Mouse (Mus musculus): Measurements from ENCODE around the gene Magee1. TPM values are rescaled to one million over a fixed set of nuclear protein-coding genes. Genes with fewer than 3 reads are reported as not detected.

The Magee1 gene
- polyA plus RNA-seq, 1 experiment = 3.1 TPM

GRCm38 (mm10) chrX:105167217-105167616, 47.0 kb downstream of the Magee1 start:
- no peaks in the 10 kb centered on the region for H3K36me3 ChIP-seq (ENCODE audit: control insufficient read depth, insufficient read depth)
- H3K79me2 ChIP-seq (ENCODE audit: control insufficient read depth, insufficient read depth) = no peaks in the 10 kb centered on the region
- H3ac ChIP-seq (ENCODE audit: control insufficient read depth, insufficient read length) = no peak overlapping the region
- no peaks in the 10 kb centered on the region for H3K27me3 ChIP-seq (ENCODE audit: control insufficient read depth, insufficient read depth, insufficient read length)
- no peak overlapping the region for H3K4me2 ChIP-seq (ENCODE audit: low read depth)
- H3K4me3 ChIP-seq = no peak overlapping the region
- no peak for TF ChIP-seq REST (IDR thresholded peaks at IDR 0.05; ENCODE audit: insufficient read depth, insufficient read length)
- no peak for TF ChIP-seq SRF (IDR thresholded peaks at IDR 0.05; ENCODE audit: control insufficient read depth, insufficient read length, low read depth)
- TF ChIP-seq USF1 (IDR thresholded peaks at IDR 0.05; ENCODE audit: low read depth) = no peak
- TF ChIP-seq E2F4 (IDR thresholded peaks at IDR 0.05; ENCODE audit: insufficient read depth) = no peak
- no peak for TF ChIP-seq POLR2A (IDR thresholded peaks at IDR 0.05; ENCODE audit: insufficient read length, low read depth)
- TF ChIP-seq MAX (IDR thresholded peaks at IDR 0.05; ENCODE audit: low read depth) = no peak
- TF ChIP-seq CEBPB (IDR thresholded peaks at IDR 0.05; ENCODE audit: insufficient read depth, poor library complexity, severe bottlenecking) = no peak
- TF ChIP-seq TCF12 (IDR thresholded peaks at IDR 0.05; ENCODE audit: insufficient read depth, poor library complexity, severe bottlenecking) = no peak
- TF ChIP-seq POLR2AphosphoS2 (IDR thresholded peaks at IDR 0.05; ENCODE audit: insufficient read length, low read depth) = no peak
- TF ChIP-seq TCF3 (IDR thresholded peaks at IDR 0.05; ENCODE audit: insufficient read length, low read depth) = no peak
- no peak for TF ChIP-seq MYOD1 (IDR thresholded peaks at IDR 0.05; ENCODE audit: control insufficient read depth in 1 of 3, insufficient read length in 2 of 3, low read depth in 2 of 3)

Other genes starting within 250 kb of the Magee1 start
- 13.3 TPM for gene Pbdc1, start 40.6 kb upstream of the Magee1 start, polyA plus RNA-seq (2012; fragmentation: generic; extraction: Trizol)

All from myocyte (in vitro differentiated cells).